26 mouse cellular contexts compared by ENCODE assay signal in the genomic region with DNA sequence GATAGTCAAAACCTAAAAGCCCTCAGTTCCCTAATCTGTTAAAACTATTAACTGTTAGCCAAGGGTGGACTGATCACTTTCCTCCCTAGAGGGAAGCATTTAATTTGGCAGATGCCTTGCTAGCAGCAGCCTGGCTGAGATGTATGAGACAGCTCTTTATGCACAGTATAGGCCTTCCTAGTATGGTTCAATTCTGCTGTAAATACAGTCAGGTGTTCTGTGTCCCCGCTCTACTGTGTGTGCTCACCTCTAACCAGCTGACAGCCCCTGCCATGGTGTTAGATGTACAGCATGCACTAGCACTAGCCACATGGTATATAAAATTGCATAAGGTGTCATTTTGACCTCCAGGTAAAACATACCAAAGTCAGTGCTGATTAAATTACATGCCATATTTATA.
"Had no signal": no experiment of that assay in that cellular context is flagged by ENCODE, and none has a peak within 500 bp of the region (broad histone marks: within the 10 kb centered on the region; RNA-seq: fewer than 3 reads in every experiment).

No protein-coding gene starts in this region.

- H3K4me3 ChIP-seq: forebrain, embryonic 15.5 days; heart, adult 2 months; heart, embryonic 13.5 days; heart, embryonic 15.5 days; kidney, embryonic 15.5 days; limb, embryonic 10.5 days; limb, embryonic 12.5 days; liver, embryonic 13.5 days had no signal

- H3K4me1 ChIP-seq: forebrain, embryonic 15.5 days; heart, embryonic 15.5 days; kidney, embryonic 15.5 days; liver, embryonic 13.5 days had no signal

- H3K27ac ChIP-seq: forebrain, embryonic 15.5 days; heart, adult 2 months; heart, embryonic 13.5 days; heart, embryonic 15.5 days; kidney, embryonic 15.5 days; kidney, postnatal 0 days; limb, embryonic 10.5 days; limb, embryonic 12.5 days; liver, embryonic 13.5 days had no signal

- H3K27me3 ChIP-seq: forebrain, embryonic 15.5 days; heart, embryonic 13.5 days; heart, embryonic 15.5 days; kidney, embryonic 15.5 days; limb, embryonic 12.5 days; liver, embryonic 13.5 days had no signal

- H3K9ac ChIP-seq: forebrain, embryonic 15.5 days; forebrain, postnatal 0 days; heart, embryonic 13.5 days; heart, embryonic 15.5 days; kidney, embryonic 15.5 days; limb, embryonic 12.5 days; liver, embryonic 13.5 days had no signal

- H3K4me2 ChIP-seq: forebrain, embryonic 15.5 days; heart, embryonic 11.5 days; heart, embryonic 13.5 days; heart, embryonic 15.5 days; kidney, embryonic 15.5 days; limb, embryonic 12.5 days; liver, embryonic 11.5 days; liver, embryonic 13.5 days had no signal

- H3K36me3 ChIP-seq: forebrain, embryonic 15.5 days; heart, embryonic 13.5 days; heart, embryonic 15.5 days; kidney, embryonic 15.5 days; limb, embryonic 10.5 days; limb, embryonic 12.5 days; liver, embryonic 13.5 days had no signal

- H3K9me3 ChIP-seq: forebrain, embryonic 15.5 days; heart, embryonic 13.5 days; heart, embryonic 15.5 days; kidney, embryonic 15.5 days; limb, embryonic 10.5 days; limb, embryonic 12.5 days; liver, embryonic 13.5 days had no signal

- DNase-seq: forebrain, postnatal 0 days; gastrocnemius, postnatal 14 days; gastrocnemius, postnatal 36 days; heart, adult 11 months; heart, adult 2 months; heart, postnatal 14 days; heart, postnatal 36 days; kidney, adult 11 months; kidney, adult 2 months; kidney, adult 9 months; kidney, postnatal 14 days; kidney, postnatal 36 days; layer of hippocampus, adult 9-11 months; layer of hippocampus, postnatal 36 days; liver; liver, embryonic 13.5 days had no signal

- ATAC-seq: forebrain, embryonic 15.5 days; forebrain, postnatal 0 days; intestine, embryonic 16.5 days had no signal
